Mouse (Mus musculus) limb, embryonic 13.5 days (tissue): Measurements from ENCODE around the gene Cacnb3. TPM values are rescaled to one million over a fixed set of nuclear protein-coding genes. Genes with fewer than 3 reads are reported as not detected.
A peak's percentile ranks its signal among the peaks of the same experiment; 100 is the strongest.
"Not testable (repeated sequence)": the region's sequence is repeated elsewhere in the genome, so short reads cannot be mapped to it uniquely, and the experiment has no call there.

Experiments used
- ATAC-seq: fragments of 200-750 bp; cut with Nextera tagmentation; 2 replicates; pipeline ENCODE4 v1.8.0; 2017; ENCODE audit warnings: low read depth, moderate number of reproducible peaks, moderate TSS enrichment; ENCODE audit not compliant: low FRiP score
- H3K27ac ChIP-seq: fragments of 300-500 bp; sonication (generic); 2 replicates; pipeline ENCODE4 v1.5.1; 2015; ENCODE audit warnings: inconsistent platforms, mild to moderate bottlenecking, moderate library complexity
- H3K27me3 ChIP-seq: fragments of 300-500 bp; sonication (generic); 2 replicates; pipeline ENCODE4 v1.6.1; 2015; ENCODE audit warnings: mild to moderate bottlenecking, inconsistent platforms
- H3K36me3 ChIP-seq: fragments of 300-500 bp; sonication (generic); 2 replicates; pipeline ENCODE4 v1.6.1; 2015; ENCODE audit warnings: inconsistent platforms, mild to moderate bottlenecking, moderate library complexity
- H3K4me1 ChIP-seq: fragments of 300-500 bp; sonication (generic); 2 replicates; pipeline ENCODE4 v1.6.1; 2015; ENCODE audit warnings: inconsistent platforms
- H3K4me2 ChIP-seq: fragments of 300-500 bp; sonication (generic); replicated peaks from 2 replicates; pipeline ENCODE4 v1.6.1; 2015; ENCODE audit warnings: inconsistent platforms, mild to moderate bottlenecking, moderate library complexity
- H3K4me3 ChIP-seq: fragments of 300-500 bp; sonication (generic); 2 replicates; pipeline ENCODE4 v1.5.1; 2015; ENCODE audit warnings: moderate library complexity, mild to moderate bottlenecking, inconsistent platforms
- H3K9ac ChIP-seq: fragments of 300-500 bp; sonication (generic); 2 replicates; pipeline ENCODE4 v1.6.1; 2015; ENCODE audit warnings: mild to moderate bottlenecking, inconsistent platforms
- H3K9me3 ChIP-seq: fragments of 300-500 bp; sonication (generic); 2 replicates; pipeline ENCODE4 v1.6.1; 2016; ENCODE audit warnings: inconsistent platforms
- WGBS: fragments of 180-500 bp; shearing (Covaris S2); methylation state at CpG from one replicate; pipeline ENCODE4 v1.1.7; 2015; 5-methylcytosine and 5-hydroxymethylcytosine counted together
- polyA plus RNA-seq: library from polyadenylated mRNA; unstranded; fragments of >200 nt; fragmentation: Nextera tagmentation; extraction: Ambion mirVana; gene quantifications from 2 replicates; pipeline ENCODE4 v1.2.1, GENCODE M21; 2015

Gene Cacnb3
- polyA plus RNA-seq = 43.7 and 48.2 TPM in 2 replicates

DNA sequence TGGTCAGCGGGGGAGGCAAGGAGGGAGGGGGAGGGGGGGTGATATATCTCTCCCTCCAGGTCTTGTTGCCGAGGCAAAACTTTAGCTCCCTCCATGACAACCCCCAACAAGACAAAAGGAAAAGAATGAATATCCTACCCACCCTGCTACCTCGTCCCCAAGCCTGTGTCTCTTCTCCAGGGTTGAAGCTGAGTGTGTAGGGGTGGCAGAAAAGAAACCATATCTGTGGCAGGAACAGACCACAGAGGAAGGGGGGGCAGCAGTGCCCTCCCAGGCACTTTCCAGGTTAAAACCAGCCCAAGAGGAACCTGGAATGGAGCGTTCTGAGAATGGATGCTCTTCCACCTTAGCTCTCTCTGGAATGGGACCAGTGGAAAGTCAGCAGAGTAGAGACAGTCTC is at the start of gene Cacnb3:
TSS of gene Cacnb3 (plus strand) at position 301 of the 400 bp plus-strand sequence.
- H3K9me3 ChIP-seq = no peaks in the 10 kb centered on the region
- peak within 1 kb of the TSS; percentile 59; the same call in 1 of the 2 replicates for H3K9ac ChIP-seq
- H3K27ac ChIP-seq = peak within 1 kb of the TSS; percentile 70; the same call in 1 of the 2 replicates
- H3K27me3 ChIP-seq = peaks cover 50% of the 10 kb centered on the region
- H3K36me3 ChIP-seq = no peaks in the 10 kb centered on the region
- no peak for ATAC-seq
- H3K4me1 ChIP-seq = peaks cover 62% of the 10 kb centered on the region
- peak within 1 kb of the TSS; percentile 93 for H3K4me2 ChIP-seq
- WGBS = 37% methylated on average over 4 of the region's 4 CpGs
- H3K4me3 ChIP-seq = peak within 1 kb of the TSS; percentile 81

DNA sequence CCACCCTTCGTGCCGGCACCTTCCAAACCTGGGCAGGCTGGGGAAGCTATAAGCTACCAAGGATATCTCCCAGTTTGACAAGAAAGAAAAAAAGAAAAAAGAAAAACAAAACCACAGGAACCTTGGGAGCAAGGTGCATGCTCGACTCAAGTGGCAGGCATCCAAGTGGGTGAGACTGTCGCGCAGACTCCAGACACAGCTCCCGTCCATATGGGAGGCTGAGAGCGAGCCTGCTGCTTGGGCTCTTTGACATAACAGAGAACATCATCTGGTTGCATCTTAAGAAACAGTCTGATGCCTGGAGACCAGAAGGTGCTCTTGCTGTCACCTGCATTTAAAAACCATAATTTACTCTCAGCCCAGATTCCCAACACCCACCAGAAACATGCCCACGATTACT is 48.2 kb upstream of the Cacnb3 start:
- no peaks in the 10 kb centered on the region for H3K9me3 ChIP-seq
- H3K9ac ChIP-seq = peak overlapping the region; percentile 31; the same call in 1 of the 2 replicates
- H3K4me3 ChIP-seq = no peak overlapping the region
- no peaks in the 10 kb centered on the region for H3K27me3 ChIP-seq
- H3K36me3 ChIP-seq = no peaks in the 10 kb centered on the region
- no peaks in the 10 kb centered on the region for H3K4me1 ChIP-seq
- no peak overlapping the region for H3K4me2 ChIP-seq
- WGBS = 74% methylated on average over 8 of the region's 8 CpGs
- no peak overlapping the region for H3K27ac ChIP-seq
- ATAC-seq = no peak

GRCm38 (mm10) chr15:98582996-98583395 is 47.6 kb upstream of the Cacnb3 start:
- peak overlapping the region; percentile 31; the same call in 1 of the 2 replicates for H3K9ac ChIP-seq
- H3K4me2 ChIP-seq = no peak overlapping the region
- WGBS = 73% methylated on average over 8 of the region's 8 CpGs
- H3K4me1 ChIP-seq = no peaks in the 10 kb centered on the region
- H3K27me3 ChIP-seq = no peaks in the 10 kb centered on the region
- ATAC-seq = no peak
- H3K36me3 ChIP-seq = no peaks in the 10 kb centered on the region
- H3K4me3 ChIP-seq = no peak overlapping the region
- no peak overlapping the region for H3K27ac ChIP-seq
- H3K9me3 ChIP-seq = no peaks in the 10 kb centered on the region

GRCm38 (mm10) chr15:98585421-98585820 is 45.2 kb upstream of the Cacnb3 start:
- WGBS = 30% methylated on average over 7 of the region's 7 CpGs
- H3K9me3 ChIP-seq = no peaks in the 10 kb centered on the region

GRCm38 (mm10) chr15:98586141-98586540 is 44.5 kb upstream of the Cacnb3 start:
- not testable (repeated sequence) for ATAC-seq, H3K27me3 ChIP-seq, H3K4me2 ChIP-seq, H3K4me1 ChIP-seq, H3K9ac ChIP-seq, H3K9me3 ChIP-seq, H3K27ac ChIP-seq, H3K4me3 ChIP-seq
- 73% methylated on average over 9 of the region's 9 CpGs for WGBS
- peaks cover 27% of the 10 kb centered on the region for H3K36me3 ChIP-seq

More at GRCm38 (mm10) chr15:98585421-98585820, 45.2 kb upstream of the Cacnb3 start:
- no peak for ATAC-seq
- Histone ChIP-seq H3K9ac (no peak overlapping the region), H3K4me3 (no peak overlapping the region), H3K4me2 (no peak overlapping the region), H3K36me3 (peaks cover 20% of the 10 kb centered on the region), H3K27me3 (no peaks in the 10 kb centered on the region), H3K4me1 (no peaks in the 10 kb centered on the region), H3K27ac (no peak overlapping the region)

- Histone ChIP-seq H3K36me3 (peaks cover 43% of the 10 kb centered on the region), H3K4me2 (no peak overlapping the region), H3K9ac (no peak overlapping the region), H3K4me3 (no peak overlapping the region), H3K27ac (no peak overlapping the region), H3K4me1 (no peaks in the 10 kb centered on the region), H3K27me3 (no peaks in the 10 kb centered on the region), H3K9me3 (no peaks in the 10 kb centered on the region)
- 86% methylated on average over 11 of the region's 11 CpGs for WGBS
- no peak for ATAC-seq
These were observed 42.9 kb upstream of the Cacnb3 start for GRCm38 (mm10) chr15:98587751-98588150.

DNA sequence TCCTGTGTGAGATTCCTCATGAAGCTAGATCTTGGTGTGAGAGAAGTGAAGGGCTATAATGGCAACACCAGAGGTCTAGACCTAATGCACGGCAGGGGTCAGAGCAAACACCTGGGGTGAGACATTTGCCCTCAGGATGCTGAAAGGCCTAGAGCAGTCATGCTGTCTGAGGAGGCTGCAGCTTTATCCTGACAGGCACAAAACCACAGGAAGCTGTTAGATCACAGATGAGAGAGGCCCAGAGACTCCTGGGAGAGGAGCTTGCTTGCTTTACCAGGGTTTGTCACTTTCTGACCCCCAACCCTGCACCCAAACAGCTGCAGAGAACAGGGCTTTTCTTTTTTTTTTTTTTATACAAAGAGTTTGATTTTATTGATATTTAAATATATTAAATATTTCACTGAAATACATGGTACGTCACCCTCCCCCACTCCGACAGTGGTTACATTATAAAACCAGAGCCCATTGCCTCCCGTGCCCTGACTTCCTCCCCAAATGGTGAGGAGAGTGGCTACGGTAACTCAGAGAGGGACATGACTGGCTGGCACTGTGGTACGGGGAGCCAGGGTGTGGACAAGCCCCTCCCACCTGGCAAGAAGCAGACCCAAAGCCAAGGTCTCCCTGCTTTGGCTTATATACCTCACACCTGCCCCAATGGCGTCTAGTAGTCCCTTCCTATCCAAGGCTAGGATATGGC is 40.9 kb upstream of the Cacnb3 start:
- Histone ChIP-seq H3K4me3 (no peak overlapping the region), H3K27ac (no peak overlapping the region), H3K4me2 (no peak overlapping the region), H3K4me1 (no peaks in the 10 kb centered on the region), H3K27me3 (no peaks in the 10 kb centered on the region), H3K36me3 (peaks cover 63% of the 10 kb centered on the region), H3K9ac (no peak overlapping the region), H3K9me3 (no peaks in the 10 kb centered on the region)
- ATAC-seq = no peak
- WGBS = 58% methylated on average over 7 of the region's 7 CpGs

- peaks cover 79% of the 10 kb centered on the region for H3K36me3 ChIP-seq
- no peak overlapping the region for H3K27ac ChIP-seq
- no peaks in the 10 kb centered on the region for H3K9me3 ChIP-seq
- WGBS = 81% methylated on average over 4 of the region's 4 CpGs
- no peaks in the 10 kb centered on the region for H3K27me3 ChIP-seq
- H3K4me3 ChIP-seq = no peak overlapping the region
- H3K4me1 ChIP-seq = no peaks in the 10 kb centered on the region
- H3K4me2 ChIP-seq = no peak overlapping the region
- no peak overlapping the region for H3K9ac ChIP-seq
- ATAC-seq = no peak
These were observed 39.2 kb upstream of the Cacnb3 start for GRCm38 (mm10) chr15:98591396-98591795.

DNA sequence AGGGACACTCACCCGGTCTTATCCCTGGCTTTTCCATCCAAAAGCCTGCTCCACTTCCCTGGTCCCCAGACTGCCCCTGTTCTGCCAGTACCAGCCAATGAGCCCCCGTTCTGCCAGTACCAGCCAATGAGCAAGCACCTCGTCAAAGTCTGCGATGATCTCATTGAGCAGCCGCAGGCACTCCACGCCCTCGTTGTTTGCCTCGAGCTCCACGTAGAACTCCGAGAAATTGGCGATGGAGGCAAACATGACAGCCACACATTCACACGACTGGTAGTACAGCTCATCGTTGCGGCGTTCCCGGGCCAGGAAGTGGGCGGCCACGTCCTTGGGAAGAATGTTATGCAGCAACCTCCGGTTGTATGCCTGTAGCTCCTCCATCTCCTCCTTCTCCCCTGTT is 36.4 kb upstream of the Cacnb3 start:
- Histone ChIP-seq H3K4me2 (no peak overlapping the region), H3K9me3 (no peaks in the 10 kb centered on the region), H3K4me1 (no peaks in the 10 kb centered on the region), H3K9ac (no peak overlapping the region), H3K27me3 (no peaks in the 10 kb centered on the region), H3K4me3 (no peak overlapping the region), H3K27ac (no peak overlapping the region), H3K36me3 (peaks cover 98% of the 10 kb centered on the region)
- 80% methylated on average over 19 of the region's 19 CpGs for WGBS
- ATAC-seq = no peak

- peaks cover 100% of the 10 kb centered on the region for H3K36me3 ChIP-seq
These were observed 35.6 kb upstream of the Cacnb3 start for GRCm38 (mm10) chr15:98595049-98595448.

GRCm38 (mm10) chr15:98596609-98597008 is 34.0 kb upstream of the Cacnb3 start:
- Histone ChIP-seq H3K4me3 (no peak overlapping the region), H3K27me3 (no peaks in the 10 kb centered on the region), H3K9ac (no peak overlapping the region), H3K9me3 (no peaks in the 10 kb centered on the region), H3K4me1 (peaks cover 4% of the 10 kb centered on the region; the same call in 1 of the 2 replicates), H3K36me3 (peaks cover 100% of the 10 kb centered on the region), H3K27ac (no peak overlapping the region), H3K4me2 (no peak overlapping the region)
- WGBS = 97% methylated on average over 14 of the region's 14 CpGs
- no peak for ATAC-seq

More at GRCm38 (mm10) chr15:98595049-98595448, 35.6 kb upstream of the Cacnb3 start:
- Histone ChIP-seq H3K27ac (no peak overlapping the region), H3K9me3 (no peaks in the 10 kb centered on the region), H3K27me3 (no peaks in the 10 kb centered on the region), H3K4me1 (no peaks in the 10 kb centered on the region), H3K4me2 (no peak overlapping the region), H3K4me3 (no peak overlapping the region), H3K9ac (no peak overlapping the region)
- WGBS = 91% methylated on average over 5 of the region's 5 CpGs
- ATAC-seq = no peak

GRCm38 (mm10) chr15:98600036-98600709 is 30.5 kb upstream of the Cacnb3 start:
- Histone ChIP-seq H3K9ac (no peak overlapping the region), H3K27me3 (no peaks in the 10 kb centered on the region), H3K4me2 (no peak overlapping the region), H3K36me3 (peaks cover 99% of the 10 kb centered on the region), H3K9me3 (no peaks in the 10 kb centered on the region), H3K27ac (no peak overlapping the region), H3K4me3 (no peak overlapping the region), H3K4me1 (peaks cover 34% of the 10 kb centered on the region)
- 89% methylated on average over 12 of the region's 12 CpGs for WGBS
- no peak for ATAC-seq
